Mouse (Mus musculus): ENCODE data around the gene Ppp1r13l. TPM values are rescaled to one million over a fixed set of nuclear protein-coding genes. Genes with fewer than 3 reads are reported as not detected.

Gene Ppp1r13l
- total RNA-seq, 1 experiment, result 5.3 TPM

- Histone ChIP-seq H3K9me3 (ENCODE audit: control insufficient read depth, insufficient read depth, low read depth, low read length) (no peaks in the 10 kb centered on the region), H3K36me3 (ENCODE audit: control insufficient read depth, insufficient read depth, low read length, poor library complexity, severe bottlenecking) (no peaks in the 10 kb centered on the region), H3K9ac (ENCODE audit: insufficient read depth, low read depth, low read length, poor library complexity, severe bottlenecking) (no peak overlapping the region), H3K27ac (ENCODE audit: insufficient read depth, low read depth, low read length, poor library complexity, severe bottlenecking) (no peak overlapping the region), H3K4me1 (ENCODE audit: control insufficient read depth in 2 of 2, insufficient read depth in 2 of 2, low read length in 2 of 2, poor library complexity in 1 of 2) (peaks cover 0 to 4% of the 10 kb centered on the region in 2 experiments; a peak in 1 of 4 replicates), H3K4me3 (ENCODE audit: insufficient read depth in 1 of 2, low read depth in 1 of 2, low read length in 2 of 2, poor library complexity in 1 of 2, severe bottlenecking in 1 of 2) (no peak overlapping the region)
- TF ChIP-seq ZC3H11A (IDR thresholded peaks at IDR 0.05; ENCODE audit: borderline replicate concordance, low read depth, low read length) (no peak), HCFC1 (IDR thresholded peaks at IDR 0.05; ENCODE audit: borderline replicate concordance, insufficient read depth, low read length) (no peak), ZNF384 (IDR thresholded peaks at IDR 0.05; ENCODE audit: low read depth, low read length) (no peak), CHD2 (IDR thresholded peaks at IDR 0.05; ENCODE audit: low read depth, low read length) (no peak), MAFK (IDR thresholded peaks at IDR 0.05; ENCODE audit: insufficient read depth, low read depth, low read length) (no peak)
- no peak for DNase-seq (ENCODE audit: low read depth, low spot score)
- in situ Hi-C loops (cut with MboI; ENCODE audit: low sequenced_read_pairs in 2 of 2, unreplicated experiment in 2 of 2), result no loop called here
Measured at GRCm38 (mm10) chr7:19316451-19317161, 42.9 kb upstream of the Ppp1r13l start.

- TF ChIP-seq HCFC1 (IDR thresholded peaks at IDR 0.05; ENCODE audit: borderline replicate concordance, insufficient read depth, low read length), result no peak
- TF ChIP-seq CHD2 (IDR thresholded peaks at IDR 0.05; ENCODE audit: low read depth, low read length), result no peak
- TF ChIP-seq MAFK (IDR thresholded peaks at IDR 0.05; ENCODE audit: insufficient read depth, low read depth, low read length), result no peak
- no peak for TF ChIP-seq ZC3H11A (IDR thresholded peaks at IDR 0.05; ENCODE audit: borderline replicate concordance, low read depth, low read length)
- no peak for TF ChIP-seq ZNF384 (IDR thresholded peaks at IDR 0.05; ENCODE audit: low read depth, low read length)
- Histone ChIP-seq H3K9me3 (ENCODE audit: control insufficient read depth, insufficient read depth, low read depth, low read length) (no peaks in the 10 kb centered on the region), H3K9ac (ENCODE audit: insufficient read depth, low read depth, low read length, poor library complexity, severe bottlenecking) (no peak overlapping the region), H3K27ac (ENCODE audit: insufficient read depth, low read depth, low read length, poor library complexity, severe bottlenecking) (no peak overlapping the region), H3K4me1 (ENCODE audit: control insufficient read depth in 2 of 2, insufficient read depth in 2 of 2, low read length in 2 of 2, poor library complexity in 1 of 2) (peaks cover 0 to 4% of the 10 kb centered on the region in 2 experiments; a peak in 1 of 4 replicates), H3K36me3 (ENCODE audit: control insufficient read depth, insufficient read depth, low read length, poor library complexity, severe bottlenecking) (no peaks in the 10 kb centered on the region), H3K4me3 (ENCODE audit: insufficient read depth in 1 of 2, low read depth in 1 of 2, low read length in 2 of 2, poor library complexity in 1 of 2, severe bottlenecking in 1 of 2) (no peak overlapping the region)
- in situ Hi-C loops (cut with MboI; ENCODE audit: low sequenced_read_pairs in 2 of 2, unreplicated experiment in 2 of 2), result no loop called here
- no peak for DNase-seq (ENCODE audit: low read depth, low spot score)
Measured at GRCm38 (mm10) chr7:19318201-19318600, 41.3 kb upstream of the Ppp1r13l start.

- Histone ChIP-seq H3K27ac (ENCODE audit: insufficient read depth, low read depth, low read length, poor library complexity, severe bottlenecking) (no peak overlapping the region), H3K9me3 (ENCODE audit: control insufficient read depth, insufficient read depth, low read depth, low read length) (no peaks in the 10 kb centered on the region), H3K9ac (ENCODE audit: insufficient read depth, low read depth, low read length, poor library complexity, severe bottlenecking) (no peak overlapping the region), H3K36me3 (ENCODE audit: control insufficient read depth, insufficient read depth, low read length, poor library complexity, severe bottlenecking) (no peaks in the 10 kb centered on the region), H3K4me1 (ENCODE audit: control insufficient read depth in 2 of 2, insufficient read depth in 2 of 2, low read length in 2 of 2, poor library complexity in 1 of 2) (peaks cover 0 to 4% of the 10 kb centered on the region in 2 experiments; a peak in 1 of 4 replicates), H3K4me3 (ENCODE audit: insufficient read depth in 1 of 2, low read depth in 1 of 2, low read length in 2 of 2, poor library complexity in 1 of 2, severe bottlenecking in 1 of 2) (no peak overlapping the region)
- TF ChIP-seq HCFC1 (IDR thresholded peaks at IDR 0.05; ENCODE audit: borderline replicate concordance, insufficient read depth, low read length) (no peak), MAFK (IDR thresholded peaks at IDR 0.05; ENCODE audit: insufficient read depth, low read depth, low read length) (no peak), ZNF384 (IDR thresholded peaks at IDR 0.05; ENCODE audit: low read depth, low read length) (no peak), CHD2 (IDR thresholded peaks at IDR 0.05; ENCODE audit: low read depth, low read length) (no peak), ZC3H11A (IDR thresholded peaks at IDR 0.05; ENCODE audit: borderline replicate concordance, low read depth, low read length) (no peak)
- DNase-seq (ENCODE audit: low read depth, low spot score), result no peak
- in situ Hi-C loops (cut with MboI; ENCODE audit: low sequenced_read_pairs in 2 of 2, unreplicated experiment in 2 of 2), result no loop called here
Measured at GRCm38 (mm10) chr7:19318676-19319075, 40.9 kb upstream of the Ppp1r13l start.

GRCm38 (mm10) chr7:19319458-19319857, 40.1 kb upstream of the Ppp1r13l start:
- TF ChIP-seq CHD2 (IDR thresholded peaks at IDR 0.05; ENCODE audit: low read depth, low read length), result no peak
- TF ChIP-seq MAFK (IDR thresholded peaks at IDR 0.05; ENCODE audit: insufficient read depth, low read depth, low read length), result no peak
- TF ChIP-seq HCFC1 (IDR thresholded peaks at IDR 0.05; ENCODE audit: borderline replicate concordance, insufficient read depth, low read length), result no peak
- TF ChIP-seq ZNF384 (IDR thresholded peaks at IDR 0.05; ENCODE audit: low read depth, low read length), result no peak
- no peak for TF ChIP-seq ZC3H11A (IDR thresholded peaks at IDR 0.05; ENCODE audit: borderline replicate concordance, low read depth, low read length)
- Histone ChIP-seq H3K27ac (ENCODE audit: insufficient read depth, low read depth, low read length, poor library complexity, severe bottlenecking) (peak overlapping the region; percentile 32; the same call in 1 of the 2 replicates), H3K36me3 (ENCODE audit: control insufficient read depth, insufficient read depth, low read length, poor library complexity, severe bottlenecking) (no peaks in the 10 kb centered on the region), H3K4me3 (ENCODE audit: insufficient read depth in 1 of 2, low read depth in 1 of 2, low read length in 2 of 2, poor library complexity in 1 of 2, severe bottlenecking in 1 of 2) (peak overlapping the region; percentile 59 to 68), H3K9ac (ENCODE audit: insufficient read depth, low read depth, low read length, poor library complexity, severe bottlenecking) (peak overlapping the region; percentile 73; the same call in 1 of the 2 replicates), H3K9me3 (ENCODE audit: control insufficient read depth, insufficient read depth, low read depth, low read length) (no peaks in the 10 kb centered on the region), H3K4me1 (ENCODE audit: control insufficient read depth in 2 of 2, insufficient read depth in 2 of 2, low read length in 2 of 2, poor library complexity in 1 of 2) (peaks cover 0 to 4% of the 10 kb centered on the region in 2 experiments; a peak in 1 of 4 replicates)
- in situ Hi-C loops (cut with MboI; ENCODE audit: low sequenced_read_pairs in 2 of 2, unreplicated experiment in 2 of 2), result no loop called here
- DNase-seq (ENCODE audit: low read depth, low spot score), result no peak
